Mouse (Mus musculus) cortical plate, adult 2 months (tissue): Measurements from ENCODE around the gene Ric8b.

Experiments
- CTCF ChIP-seq: fragments of 200-500 bp; IDR thresholded peaks from 2 replicates; pipeline ENCODE4 v1.5.1; 2011; ENCODE audit warnings: mild to moderate bottlenecking, control low read depth, low read length; ENCODE audit not compliant: insufficient read depth; ENCODE audit errors: extremely low read depth
- POLR2A ChIP-seq: fragments of 200-500 bp; IDR thresholded peaks from 2 replicates; pipeline ENCODE4 v1.6.1; 2011; ENCODE audit warnings: mild to moderate bottlenecking, low read length, control low read depth; ENCODE audit not compliant: insufficient read depth; ENCODE audit errors: extremely low read depth

DNA sequence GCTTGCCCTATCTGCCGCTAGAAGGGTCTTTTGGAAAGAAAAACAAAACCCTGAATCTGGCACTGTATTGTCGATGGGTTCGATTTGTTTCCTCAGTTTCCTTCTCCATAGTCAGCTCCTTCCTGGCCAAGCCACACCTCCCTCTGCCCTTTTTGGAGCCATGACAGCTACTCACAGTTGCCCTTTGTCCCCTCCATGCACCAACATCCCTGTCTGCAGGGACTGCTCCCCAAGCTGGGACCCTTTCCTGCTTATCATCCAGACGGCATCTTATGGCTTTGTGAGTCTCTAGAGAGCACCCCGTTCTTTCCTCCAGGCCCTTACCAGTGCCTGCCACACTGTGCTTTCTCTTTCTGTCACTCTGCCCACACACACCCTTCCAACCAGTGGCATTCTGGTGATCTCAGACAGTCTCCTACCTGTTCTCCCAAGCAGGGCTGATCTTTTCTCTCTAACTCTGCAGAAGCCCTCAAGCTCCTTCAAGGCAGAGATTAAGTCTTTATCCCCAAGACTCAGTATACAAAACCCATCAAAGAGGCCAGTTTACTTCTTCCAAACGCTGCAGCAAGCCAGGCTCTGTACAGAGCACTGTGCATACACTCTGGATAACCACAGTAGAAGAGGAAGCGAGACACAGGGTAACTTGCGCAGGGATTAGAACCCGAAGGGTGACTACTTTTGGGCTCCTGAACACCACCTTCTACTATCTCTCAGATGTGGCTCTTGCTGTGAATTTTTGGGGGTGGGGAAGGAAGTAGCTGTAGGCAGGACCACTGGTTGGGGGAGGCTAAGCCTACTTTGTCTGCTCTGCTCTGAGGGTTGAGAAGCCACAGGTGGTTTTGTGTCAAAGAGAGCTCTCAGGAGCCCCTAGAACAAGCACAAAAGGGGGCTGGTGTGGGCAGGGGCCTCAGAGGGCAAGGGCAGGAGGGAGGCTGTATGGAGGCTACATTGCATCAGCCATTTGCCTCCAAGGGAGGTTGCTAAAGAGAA lies 20.2 kb upstream of the Ric8b start:
- no peak for TF ChIP-seq CTCF
- TF ChIP-seq POLR2A, result no peak
